In the genomic region with DNA sequence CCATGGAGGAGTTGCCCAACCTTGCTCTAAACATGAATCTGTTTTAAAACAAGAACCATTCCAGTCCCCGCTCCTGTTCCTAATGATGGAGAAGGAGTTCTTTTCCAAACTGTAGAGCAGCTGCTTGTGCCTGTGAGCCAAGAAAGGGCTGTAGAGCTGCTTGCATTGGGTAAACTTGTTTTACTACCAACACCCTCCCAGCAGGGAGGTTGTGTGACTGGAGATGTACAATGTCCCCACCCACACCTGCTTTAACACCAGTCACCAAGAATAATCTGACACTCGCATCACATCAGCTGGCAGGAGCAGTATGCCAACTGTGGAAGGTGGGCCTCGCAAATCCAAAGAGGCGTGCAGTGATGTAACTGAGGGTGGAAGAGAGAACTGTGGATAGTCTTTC, we compare ENCODE assay signal across 13 mouse cellular contexts. TPM values are rescaled to one million over a fixed set of nuclear protein-coding genes. Genes with fewer than 3 reads are reported as not detected.
DNase-seq lines count a peak whose midpoint lies in the region.
"Had no signal": no experiment of that assay in that cellular context is flagged by ENCODE, and none has a peak within 500 bp of the region (broad histone marks: within the 10 kb centered on the region; RNA-seq: fewer than 3 reads in every experiment).

No protein-coding gene starts in this region.

- intact Hi-C loops in left cerebral cortex, postnatal 25 days (cut with DNase I): loop anchor here (5.0 kb wide), 1 partner anchor 46 kb away; no protein-coding TSS in a partner anchor
- intact Hi-C loops in heart, postnatal 36 days (cut with DNase I): no loop called here

- peak; percentile 68 to 73 for DNase-seq in right cerebral cortex, adult 2 months (ENCODE audit: low spot score in 2 of 2)
- no peak for DNase-seq in right cerebral cortex, postnatal 10 days (ENCODE audit: low spot score in 2 of 2)
- peak; percentile 13 to 14 for DNase-seq in layer of hippocampus, adult 8-10 months (ENCODE audit: low spot score in 2 of 2)
- DNase-seq in left cerebral cortex, postnatal 25 days (ENCODE audit: low spot score in 2 of 2): peak; percentile 47 to 96
- no peak for DNase-seq in adrenal gland, postnatal 36 days
- DNase-seq in heart, postnatal 36 days: no peak
- DNase-seq in kidney, adult 11 months: no peak
- DNase-seq: cerebellum, adult 11 months; cerebellum, postnatal 14 days; embryo, embryonic 11 days; kidney, adult 9 months; kidney, postnatal 4 days; lung, postnatal 10 days had no signal

RNA-seq across cellular contexts. Expression of a gene that starts 34.5 kb away (rescaled TPM):
- 1 to 10 TPM; 3.2 to 5.1 (median 4.4) TPM for total RNA-seq in layer of hippocampus, adult 8-10 months (2022)
- total RNA-seq in left cerebral cortex, postnatal 25 days (2021): 1 to 10 TPM; 5.3 to 6.0 TPM
- total RNA-seq in adrenal gland, postnatal 36 days (2021): 10 to 100 TPM; 40.1 to 67.1 TPM
- 10 to 100 TPM; 52.0 to 64.1 TPM for total RNA-seq in heart, postnatal 36 days (2021)

Comparison
In these comparisons a context has a peak if more than half of its experiments do, and no peak if none do; other contexts are left out.
1. DNase-seq: peak in right cerebral cortex, adult 2 months (2 of 2), layer of hippocampus, adult 8-10 months (2 of 2) and left cerebral cortex, postnatal 25 days (2 of 2); none in right cerebral cortex, postnatal 10 days (0 of 2), adrenal gland, postnatal 36 days (0 of 2), heart, postnatal 36 days (0 of 2) and kidney, adult 11 months (single experiment).
2. RNA of a gene that starts 34.5 kb away (total RNA-seq): 40.1 to 67.1 TPM in adrenal gland, postnatal 36 days and 52.0 to 64.1 TPM in heart, postnatal 36 days; 5.3 to 6.0 TPM in left cerebral cortex, postnatal 25 days and 3.2 to 5.1 TPM in layer of hippocampus, adult 8-10 months; every median in the first group is over 4 times any median in the second.